Mouse (Mus musculus): ENCODE data around the gene Pld1.
A peak's percentile ranks its signal among the peaks of the same experiment; 100 is the strongest.

Pld1 gene

GRCm38 (mm10) chr3:28165598-28165997 lies 227.1 kb downstream of the Pld1 start:
- TF ChIP-seq POU5F1 (IDR thresholded peaks at IDR 0.05; ENCODE audit: borderline replicate concordance, low read length) = no peak
- TF ChIP-seq NANOG (IDR thresholded peaks at IDR 0.05; ENCODE audit: borderline replicate concordance, low read length) = no peak
- peak; percentile 42 for TF ChIP-seq CTCF (conservative IDR thresholded peaks at IDR 0.05; ENCODE audit: low read length)
- Histone ChIP-seq H3K4me3 (replicated peaks; ENCODE audit: low read length) (no peak overlapping the region), H3K36me3 (ENCODE audit: insufficient read depth, low read length) (no peaks in the 10 kb centered on the region)

GRCm38 (mm10) chr3:28167796-28168505 lies 229.5 kb downstream of the Pld1 start:
- no peak for TF ChIP-seq NANOG (IDR thresholded peaks at IDR 0.05; ENCODE audit: borderline replicate concordance, low read length)
- TF ChIP-seq POU5F1 (IDR thresholded peaks at IDR 0.05; ENCODE audit: borderline replicate concordance, low read length) = no peak
- no peak for TF ChIP-seq CTCF (conservative IDR thresholded peaks at IDR 0.05; ENCODE audit: low read length)
- peaks cover 18% of the 10 kb centered on the region for H3K4me1 ChIP-seq (replicated peaks; ENCODE audit: low read depth, low read length)
- peaks cover 14% of the 10 kb centered on the region for H3K9me3 ChIP-seq (ENCODE audit: low read length)
- H3K36me3 ChIP-seq (ENCODE audit: insufficient read depth, low read length) = no peaks in the 10 kb centered on the region
- no peaks in the 10 kb centered on the region for H3K27me3 ChIP-seq (ENCODE audit: insufficient read depth, low read length)
- no peak overlapping the region for H3K4me3 ChIP-seq (replicated peaks; ENCODE audit: low read length)

More at GRCm38 (mm10) chr3:28165598-28165997, 227.1 kb downstream of the Pld1 start:
- Histone ChIP-seq H3K4me1 (replicated peaks; ENCODE audit: low read depth, low read length) (peaks cover 6% of the 10 kb centered on the region), H3K9me3 (ENCODE audit: low read length) (peaks cover 14% of the 10 kb centered on the region), H3K27me3 (ENCODE audit: insufficient read depth, low read length) (no peaks in the 10 kb centered on the region)

DNA sequence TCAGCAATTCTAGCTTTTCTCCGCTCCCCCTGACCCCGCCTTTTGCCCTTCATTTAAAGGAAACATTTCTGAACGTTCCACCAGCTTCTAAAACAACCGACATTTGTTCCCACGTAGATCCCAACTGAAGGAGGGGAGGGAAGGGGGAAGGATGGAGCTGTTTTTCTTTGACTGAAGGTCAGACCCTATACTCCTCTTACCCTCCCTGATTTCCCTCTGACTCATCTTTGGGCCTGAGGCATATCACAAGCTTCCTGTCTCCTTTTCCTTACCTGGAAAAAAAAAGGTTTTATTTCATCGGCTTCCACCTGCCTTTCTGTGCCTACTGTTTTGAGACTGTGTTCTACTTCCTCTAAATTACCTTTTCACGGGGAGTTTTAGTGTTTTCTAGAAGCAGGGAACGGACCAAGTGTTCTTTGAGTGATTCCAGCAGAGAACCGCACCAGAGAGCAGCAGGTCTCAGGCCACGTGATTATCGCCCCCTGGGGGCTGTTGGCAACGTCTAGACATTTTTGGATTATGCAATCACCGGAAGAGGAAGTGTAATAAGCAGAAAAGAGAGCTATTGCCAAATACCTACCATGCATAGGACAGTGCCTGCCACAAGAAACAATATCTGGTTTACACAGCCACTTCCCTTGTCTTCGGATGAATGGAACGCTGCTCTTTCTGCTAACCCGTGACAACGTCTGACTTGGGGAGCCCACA lies 232.6 kb downstream of the Pld1 start:
- 0 out of 2 replicates have a peak, but pooled peaks cover 2% of the 10 kb centered on the region for H3K27me3 ChIP-seq (ENCODE audit: insufficient read depth, low read length)
- peaks cover 20% of the 10 kb centered on the region for H3K4me1 ChIP-seq (replicated peaks; ENCODE audit: low read depth, low read length)
- H3K4me3 ChIP-seq (replicated peaks; ENCODE audit: low read length) = no peak overlapping the region
- TF ChIP-seq POU5F1 (IDR thresholded peaks at IDR 0.05; ENCODE audit: borderline replicate concordance, low read length) (no peak), CTCF (conservative IDR thresholded peaks at IDR 0.05; ENCODE audit: low read length) (peak; percentile 24; the same call in 1 of the 2 replicates)
- peaks cover 8% of the 10 kb centered on the region for H3K9me3 ChIP-seq (ENCODE audit: low read length)
- H3K36me3 ChIP-seq (ENCODE audit: insufficient read depth, low read length) = no peaks in the 10 kb centered on the region

- Histone ChIP-seq H3K36me3 (ENCODE audit: insufficient read depth, low read length) (no peaks in the 10 kb centered on the region), H3K4me1 (replicated peaks; ENCODE audit: low read depth, low read length) (peaks cover 15% of the 10 kb centered on the region), H3K9me3 (ENCODE audit: low read length) (peaks cover 10% of the 10 kb centered on the region; the same call in 1 of the 2 replicates), H3K27me3 (ENCODE audit: insufficient read depth, low read length) (peaks cover 7% of the 10 kb centered on the region; the same call in 1 of the 2 replicates), H3K4me3 (replicated peaks; ENCODE audit: low read length) (no peak overlapping the region)
- no peak for TF ChIP-seq NANOG (IDR thresholded peaks at IDR 0.05; ENCODE audit: borderline replicate concordance, low read length)
- no peak for TF ChIP-seq POU5F1 (IDR thresholded peaks at IDR 0.05; ENCODE audit: borderline replicate concordance, low read length)
- no peak for TF ChIP-seq CTCF (conservative IDR thresholded peaks at IDR 0.05; ENCODE audit: low read length)
Measured at GRCm38 (mm10) chr3:28175997-28176967, 237.8 kb downstream of the Pld1 start.

- Histone ChIP-seq H3K27me3 (ENCODE audit: insufficient read depth, low read length) (peaks cover 7% of the 10 kb centered on the region; the same call in 1 of the 2 replicates), H3K4me1 (replicated peaks; ENCODE audit: low read depth, low read length) (peaks cover 10% of the 10 kb centered on the region), H3K4me3 (replicated peaks; ENCODE audit: low read length) (no peak overlapping the region), H3K9me3 (ENCODE audit: low read length) (peaks cover 10% of the 10 kb centered on the region; the same call in 1 of the 2 replicates), H3K36me3 (ENCODE audit: insufficient read depth, low read length) (no peaks in the 10 kb centered on the region)
- TF ChIP-seq POU5F1 (IDR thresholded peaks at IDR 0.05; ENCODE audit: borderline replicate concordance, low read length) (no peak), CTCF (conservative IDR thresholded peaks at IDR 0.05; ENCODE audit: low read length) (no peak)
Measured at GRCm38 (mm10) chr3:28178333-28178732, 239.8 kb downstream of the Pld1 start.
